In the genomic region with DNA sequence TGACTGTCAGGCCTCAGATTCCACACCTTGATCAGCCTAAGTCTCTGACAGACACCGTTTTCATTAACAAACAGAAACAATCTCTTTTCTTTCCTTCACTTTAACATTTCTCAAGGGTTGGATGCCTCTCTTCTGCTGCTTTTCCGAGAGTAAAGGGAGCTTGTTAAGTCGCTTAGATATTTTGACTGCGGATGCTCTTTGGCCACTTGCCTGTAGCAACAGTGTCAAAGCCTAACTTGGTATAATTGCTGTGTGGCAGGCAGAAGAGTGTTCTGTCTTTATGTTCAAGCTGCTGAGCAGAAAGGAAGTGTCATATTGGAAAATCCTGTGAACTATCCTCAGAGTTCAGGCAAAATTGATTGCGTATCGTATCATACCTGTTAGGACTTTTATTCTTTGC, we compare ENCODE assay signal across 17 mouse cellular contexts.
"Had no signal": no experiment of that assay in that cellular context is flagged by ENCODE, and none has a peak within 500 bp of the region (broad histone marks: within the 10 kb centered on the region; RNA-seq: fewer than 3 reads in every experiment).

No protein-coding gene starts in this region.

- H3K9ac ChIP-seq: liver, embryonic 13.5 days; midbrain, embryonic 15.5 days; neural tube, embryonic 12.5 days; neural tube, embryonic 15.5 days; stomach, embryonic 15.5 days had no signal

- H3K27ac ChIP-seq: left cerebral cortex, adult 2 months; liver, embryonic 13.5 days; midbrain, embryonic 15.5 days; neural tube, embryonic 12.5 days; neural tube, embryonic 15.5 days; stomach, embryonic 15.5 days had no signal

- H3K4me2 ChIP-seq: liver, embryonic 13.5 days; midbrain, embryonic 11.5 days; midbrain, embryonic 15.5 days; neural tube, embryonic 12.5 days; neural tube, embryonic 15.5 days; stomach, embryonic 15.5 days had no signal

- DNase-seq: kidney, adult 11 months; kidney, adult 9 months; layer of hippocampus, postnatal 36 days; liver, embryonic 13.5 days; lung, adult 2 months; right cerebral cortex, adult 18-20 months; right cerebral cortex, postnatal 14 days; spleen, adult 18-20 months; thymus, postnatal 25 days had no signal

- H3K4me3 ChIP-seq: left cerebral cortex, adult 2 months; liver, embryonic 13.5 days; megakaryocyte, embryonic 14.5 days; midbrain, embryonic 15.5 days; neural tube, embryonic 12.5 days; neural tube, embryonic 15.5 days; stomach, embryonic 15.5 days had no signal

- H3K9me3 ChIP-seq: liver, embryonic 13.5 days; megakaryocyte, embryonic 14.5 days; midbrain, embryonic 15.5 days; neural tube, embryonic 12.5 days; neural tube, embryonic 15.5 days; stomach, embryonic 15.5 days had no signal

- H3K36me3 ChIP-seq: liver, embryonic 13.5 days; midbrain, embryonic 15.5 days; neural tube, embryonic 12.5 days; neural tube, embryonic 15.5 days; stomach, embryonic 15.5 days had no signal

- ATAC-seq: lung, postnatal 0 days; midbrain, embryonic 15.5 days had no signal

- H3K27me3 ChIP-seq: liver, embryonic 13.5 days; megakaryocyte, embryonic 14.5 days; neural tube, embryonic 12.5 days; neural tube, embryonic 15.5 days; stomach, embryonic 15.5 days had no signal

- H3K4me1 ChIP-seq: liver, embryonic 13.5 days; stomach, embryonic 15.5 days had no signal
